Mouse (Mus musculus) lung, postnatal 0 days (tissue): Measurements from ENCODE around the gene Amdhd2.

Source experiments
- CTCF ChIP-seq: IDR thresholded peaks from 2 replicates; pipeline ENCODE4 v1.5.1; 2016; ENCODE audit warnings: antibody characterized with exemption, mild to moderate bottlenecking
- EP300 ChIP-seq: IDR thresholded peaks from 2 replicates; pipeline ENCODE4 v1.6.1; 2016; ENCODE audit warnings: antibody characterized with exemption, mild to moderate bottlenecking, control low read depth

DNA sequence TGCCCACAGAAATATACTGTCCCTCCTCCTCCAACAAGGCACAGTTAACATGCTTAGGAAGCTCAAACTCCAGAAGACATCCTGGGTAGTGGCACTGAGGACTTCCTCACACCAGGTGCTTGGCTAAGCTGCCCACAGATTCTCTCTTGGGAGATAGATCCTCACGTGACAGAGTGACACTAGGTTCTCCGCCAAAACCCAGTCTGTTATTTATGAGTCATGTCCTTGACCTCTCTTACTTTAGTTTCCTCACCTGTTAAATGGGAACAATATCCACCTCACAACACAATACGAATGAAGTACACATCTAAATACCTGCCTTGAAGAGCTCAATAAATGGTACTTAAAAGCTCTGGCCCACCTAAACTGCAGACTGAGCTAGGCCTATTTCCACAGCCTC lies 24.3 kb downstream of the Amdhd2 start:
- TF ChIP-seq CTCF (no peak), EP300 (no peak)
